Mouse (Mus musculus) liver, embryonic 14.5 days (tissue): ENCODE results near the gene Gck. TPM values are rescaled to one million over a fixed set of nuclear protein-coding genes. Genes with fewer than 3 reads are reported as not detected.

Experiments used
- ATAC-seq: fragments of 200-750 bp; cut with Nextera tagmentation; 2 replicates; pipeline ENCODE4 v1.8.0; 2017; ENCODE audit warnings: moderate number of reproducible peaks, mild to moderate bottlenecking, moderate library complexity; ENCODE audit not compliant: insufficient read depth
- DNase-seq, 3 experiments: peaks; one replicate each; pipeline ENCODE4 v3.0.0-alpha.2; 2012 to 2013; ENCODE audit warnings: low read depth in 3 of 3, low spot score in 3 of 3
- H3K27ac ChIP-seq: fragments of 300-500 bp; sonication (generic); 2 replicates; pipeline ENCODE4 v1.5.1; 2014; ENCODE audit warnings: moderate library complexity, mild to moderate bottlenecking, control low read depth, inconsistent platforms
- H3K27me3 ChIP-seq: fragments of 300-500 bp; sonication (generic); 2 replicates; pipeline ENCODE4 v1.6.1; 2014; ENCODE audit warnings: mild to moderate bottlenecking, low read length, moderate library complexity; ENCODE audit not compliant: control insufficient read depth, insufficient read depth
- H3K36me3 ChIP-seq: fragments of 300-500 bp; sonication (generic); replicated peaks from 2 replicates; pipeline ENCODE4 v1.6.1; 2014; ENCODE audit warnings: low read depth; ENCODE audit not compliant: control insufficient read depth, insufficient read depth
- H3K4me1 ChIP-seq, 2 experiments: fragments of 200-500 bp in 1 of 2; fragments of 300-500 bp in 1 of 2; sonication (generic) in 1 of 2; replicated peaks; 2 replicates each; pipeline ENCODE4 v1.6.1; 2012 to 2014; ENCODE audit warnings: antibody characterized with exemption in 1 of 2, inconsistent platforms in 1 of 2, low read length in 1 of 2; ENCODE audit not compliant: control insufficient read depth in 2 of 2, insufficient read depth in 2 of 2
- H3K4me2 ChIP-seq: fragments of 300-500 bp; sonication (generic); 2 replicates; pipeline ENCODE4 v1.6.1; 2014; ENCODE audit warnings: low read depth, mild to moderate bottlenecking, control low read depth, moderate library complexity
- H3K4me3 ChIP-seq, 2 experiments: fragments of 200-500 bp in 1 of 2; fragments of 300-500 bp in 1 of 2; sonication (generic) in 1 of 2; 2 replicates each; pipeline ENCODE4 v1.5.1; 2012 to 2014; ENCODE audit warnings: low read depth in 2 of 2, low read length in 2 of 2, mild to moderate bottlenecking in 2 of 2, control low read depth in 1 of 2, inconsistent platforms in 1 of 2, moderate library complexity in 1 of 2; ENCODE audit not compliant: insufficient read depth in 1 of 2
- H3K9ac ChIP-seq: fragments of 300-500 bp; sonication (generic); replicated peaks from 2 replicates; pipeline ENCODE4 v1.6.1; 2014; ENCODE audit warnings: mild to moderate bottlenecking, control low read depth, moderate library complexity
- H3K9me3 ChIP-seq: fragments of 300-500 bp; sonication (generic); 2 replicates; pipeline ENCODE4 v1.6.1; 2016; ENCODE audit warnings: low read length, mixed read lengths; ENCODE audit not compliant: control insufficient read depth
- CTCF ChIP-seq: IDR thresholded peaks from 2 replicates; pipeline ENCODE4 v1.5.1; 2016; ENCODE audit warnings: antibody characterized with exemption, low read depth, control low read depth
- EP300 ChIP-seq: IDR thresholded peaks from 2 replicates; pipeline ENCODE4 v1.6.1; 2016; ENCODE audit warnings: antibody characterized with exemption, low read depth
- WGBS: fragments of 180-500 bp; shearing (Covaris S2); extraction: QIAGEN DNeasy Blood & Tissue Kit; methylation state at CpG from one replicate; pipeline ENCODE4 v1.1.7; 2014; ENCODE audit not compliant: insufficient replicate concordance; 5-methylcytosine and 5-hydroxymethylcytosine counted together
- polyA plus RNA-seq, 2 experiments: library from polyadenylated mRNA; depleted of rRNA in 1 of 2; stranded (reverse) in 1 of 2; unstranded in 1 of 2; fragments of >200 nt; fragmentation: Nextera tagmentation in 1 of 2; extraction: Ambion mirVana in 1 of 2; gene quantifications; 2 replicates each; pipeline versions ENCODE4 v1.2.1 to v1.2.3; 2012 to 2014

Gck gene
- polyA plus RNA-seq, 2 experiments, result 0.15 to 0.20 TPM

DNA sequence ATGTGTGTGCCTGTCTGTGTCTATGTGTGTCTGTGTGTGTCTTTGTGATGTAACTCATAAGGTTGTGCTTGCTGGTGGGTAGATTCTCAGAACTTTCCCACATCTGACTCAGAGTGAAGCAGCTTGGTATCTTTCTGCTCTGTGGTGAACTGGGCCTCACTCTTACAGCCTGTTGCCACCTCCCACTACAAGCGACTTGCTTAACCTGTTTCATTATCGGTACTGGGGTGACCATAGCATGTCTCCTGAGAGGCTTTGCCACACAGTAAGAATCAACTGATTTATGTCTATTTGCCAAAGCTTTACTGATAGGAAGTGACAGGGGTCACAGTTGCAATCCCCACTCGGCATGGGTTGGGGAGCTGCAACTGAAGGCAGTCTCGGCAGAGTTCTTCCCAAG, 41.2 kb downstream of the Gck start:
- no peak for ATAC-seq
- no peak for DNase-seq
- no peaks in the 10 kb centered on the region for H3K9me3 ChIP-seq
- TF ChIP-seq CTCF (no peak), EP300 (no peak)
- H3K4me2 ChIP-seq, result no peak overlapping the region
- H3K36me3 ChIP-seq, result no peaks in the 10 kb centered on the region
- H3K4me3 ChIP-seq, result no peak overlapping the region
- WGBS, result 66% methylated on average over 4 of the region's 4 CpGs
- H3K4me1 ChIP-seq, result no peaks in the 10 kb centered on the region
- H3K27ac ChIP-seq, result no peak overlapping the region
- no peak overlapping the region for H3K9ac ChIP-seq
- no peaks in the 10 kb centered on the region; the same call in 1 of the 2 replicates for H3K27me3 ChIP-seq

DNA sequence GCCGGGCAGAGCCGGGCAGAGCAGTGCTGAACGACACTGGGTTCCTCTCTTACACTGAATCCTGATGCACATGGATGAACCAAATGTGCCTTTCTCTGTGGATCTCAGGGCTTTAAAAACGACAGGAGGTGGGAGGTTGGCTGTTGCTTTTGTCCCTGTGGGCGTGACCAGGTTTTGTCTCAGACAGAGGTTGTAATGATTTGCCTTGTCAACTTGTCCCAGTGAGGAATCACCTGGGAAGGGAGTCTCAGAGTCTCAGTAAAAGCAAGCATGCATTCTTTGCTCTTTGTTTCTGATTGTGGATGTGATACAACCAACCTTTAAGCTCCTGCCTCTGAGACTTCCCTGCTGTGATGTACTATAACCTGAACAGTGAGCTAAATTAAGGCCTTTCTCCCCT, 42.8 kb downstream of the Gck start:
- no peak overlapping the region for H3K27ac ChIP-seq
- TF ChIP-seq CTCF (no peak), EP300 (no peak)
- H3K4me2 ChIP-seq, result no peak overlapping the region
- DNase-seq (no peak), ATAC-seq (no peak)
- no peaks in the 10 kb centered on the region for H3K9me3 ChIP-seq
- no peaks in the 10 kb centered on the region for H3K36me3 ChIP-seq
- 55% methylated on average over 5 of the region's 5 CpGs for WGBS
- H3K27me3 ChIP-seq, result peaks cover 14% of the 10 kb centered on the region
- H3K4me1 ChIP-seq, result no peaks in the 10 kb centered on the region
- H3K4me3 ChIP-seq, result no peak overlapping the region
- H3K9ac ChIP-seq, result no peak overlapping the region

DNA sequence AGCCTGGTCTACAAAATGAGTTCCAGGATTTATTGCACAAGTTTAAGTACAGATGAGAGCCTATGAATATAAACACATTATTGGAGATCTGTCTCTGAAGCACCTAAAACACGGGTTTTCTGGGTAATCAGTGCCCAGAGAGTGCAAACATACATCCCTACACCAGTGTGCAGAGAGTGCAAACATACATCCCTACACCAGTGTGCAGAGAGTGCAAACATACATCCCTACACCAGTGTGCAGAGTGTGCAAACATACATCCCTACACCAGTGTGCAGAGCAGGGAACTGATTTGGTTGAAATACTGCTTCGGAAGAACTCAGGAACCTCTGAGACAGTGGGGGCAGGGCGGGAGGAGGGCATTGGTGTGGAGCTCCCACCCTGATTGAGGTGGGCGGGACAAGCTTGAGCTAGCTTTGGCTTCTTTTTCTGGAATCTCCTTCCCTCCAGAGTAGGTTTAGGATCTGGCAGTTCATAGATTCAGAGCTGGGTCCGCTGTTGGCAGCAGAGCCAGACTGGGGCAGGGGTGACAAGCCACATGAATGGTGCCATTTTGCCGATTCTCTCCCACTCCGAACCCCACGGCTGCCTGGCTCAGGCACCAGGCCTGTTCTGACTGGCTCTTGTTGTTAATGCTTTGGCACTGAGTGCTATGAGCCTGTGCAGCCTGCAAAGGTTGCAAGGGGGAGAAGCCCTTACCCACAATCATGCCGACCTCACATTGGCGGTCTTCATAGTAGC, 43.9 kb downstream of the Gck start:
- WGBS, result 68% methylated on average over 10 of the region's 10 CpGs

DNA sequence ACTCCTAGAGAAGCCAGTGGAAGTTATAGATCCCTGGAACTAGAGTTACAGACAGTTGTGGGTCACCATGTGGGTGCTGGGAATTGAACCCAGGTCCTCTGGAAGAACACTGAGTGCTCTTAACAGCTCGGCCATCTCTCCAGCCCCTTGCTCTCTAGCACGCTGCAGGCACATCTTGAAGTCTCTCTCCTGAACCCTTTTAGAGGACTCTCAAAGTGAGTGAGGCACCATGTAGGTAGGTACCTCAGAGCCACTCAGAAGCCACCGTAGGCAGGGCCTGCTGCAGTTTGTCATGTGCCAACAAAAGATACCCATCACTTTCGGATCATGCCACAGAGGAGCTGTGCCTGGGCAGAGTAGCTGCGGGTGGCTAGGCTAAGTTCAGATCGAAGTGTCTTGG, 45.0 kb downstream of the Gck start:
- no peak for ATAC-seq
- WGBS, result 70% methylated on average over 6 of the region's 6 CpGs
- H3K4me2 ChIP-seq, result no peak overlapping the region
- no peaks in the 10 kb centered on the region for H3K36me3 ChIP-seq
- no peak overlapping the region for H3K4me3 ChIP-seq
- peaks cover 36% of the 10 kb centered on the region for H3K27me3 ChIP-seq
- no peaks in the 10 kb centered on the region for H3K9me3 ChIP-seq
- H3K27ac ChIP-seq, result no peak overlapping the region
- DNase-seq, result no peak
- H3K9ac ChIP-seq, result no peak overlapping the region
- H3K4me1 ChIP-seq, result no peaks in the 10 kb centered on the region
- TF ChIP-seq CTCF (no peak), EP300 (no peak)

More for the DNA sequence above, 43.9 kb downstream of the Gck start:
- Histone ChIP-seq H3K4me2 (no peak overlapping the region), H3K36me3 (no peaks in the 10 kb centered on the region), H3K4me1 (no peaks in the 10 kb centered on the region), H3K27me3 (peaks cover 26% of the 10 kb centered on the region), H3K27ac (no peak overlapping the region), H3K9me3 (no peaks in the 10 kb centered on the region), H3K4me3 (no peak overlapping the region), H3K9ac (no peak overlapping the region)
- TF ChIP-seq EP300 (no peak), CTCF (no peak)
- ATAC-seq (no peak), DNase-seq (no peak)

DNA sequence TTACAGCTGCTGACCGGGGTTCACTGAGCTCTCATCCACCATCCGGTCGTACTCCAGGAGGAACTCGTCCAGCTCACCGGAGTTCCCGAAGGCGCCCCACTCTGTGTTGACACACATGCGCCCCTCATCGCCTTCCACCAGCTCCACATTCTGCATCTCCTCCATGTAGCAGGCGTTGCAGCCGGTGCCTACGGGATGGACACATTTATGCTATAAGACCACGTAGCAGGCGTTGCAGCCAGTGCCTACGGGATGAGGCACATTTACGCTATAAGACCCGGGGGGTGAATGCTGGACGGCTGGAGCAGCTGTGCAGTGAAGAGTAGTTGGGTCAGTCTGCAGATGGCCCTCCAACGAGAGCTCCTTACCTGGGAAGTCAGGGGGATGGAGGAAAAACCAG, 45.5 kb downstream of the Gck start:
- Histone ChIP-seq H3K4me2 (no peak overlapping the region), H3K4me1 (no peaks in the 10 kb centered on the region), H3K9me3 (no peaks in the 10 kb centered on the region), H3K9ac (no peak overlapping the region), H3K27ac (no peak overlapping the region), H3K36me3 (no peaks in the 10 kb centered on the region), H3K27me3 (peaks cover 36% of the 10 kb centered on the region), H3K4me3 (no peak overlapping the region)
- WGBS, result 82% methylated on average over 19 of the region's 19 CpGs
- DNase-seq (no peak), ATAC-seq (no peak)
- TF ChIP-seq EP300 (no peak), CTCF (no peak)
